Mouse (Mus musculus) heart, embryonic 13.5 days (tissue): ENCODE data around the gene Acss2. TPM values are rescaled to one million over a fixed set of nuclear protein-coding genes. Genes with fewer than 3 reads are reported as not detected.

Source experiments
- ATAC-seq: fragments of 200-750 bp; cut with Nextera tagmentation; 2 replicates; pipeline ENCODE4 v1.8.0; 2017; ENCODE audit warnings: moderate TSS enrichment; ENCODE audit not compliant: insufficient number of reproducible peaks, low FRiP score, low TSS enrichment; ENCODE audit errors: extremely low read depth
- H3K27ac ChIP-seq: fragments of 300-500 bp; sonication (generic); replicated peaks from 2 replicates; pipeline ENCODE4 v1.5.1; 2015; ENCODE audit warnings: moderate library complexity, mild to moderate bottlenecking, inconsistent platforms
- H3K27me3 ChIP-seq: fragments of 300-500 bp; sonication (generic); replicated peaks from 2 replicates; pipeline ENCODE4 v1.6.1; 2015; ENCODE audit warnings: mild to moderate bottlenecking, inconsistent platforms
- H3K36me3 ChIP-seq: fragments of 300-500 bp; sonication (generic); 2 replicates; pipeline ENCODE4 v1.6.1; 2015; ENCODE audit warnings: mild to moderate bottlenecking, inconsistent platforms
- H3K4me1 ChIP-seq: fragments of 300-500 bp; sonication (generic); 2 replicates; pipeline ENCODE4 v1.6.1; 2015; ENCODE audit warnings: inconsistent platforms
- H3K4me2 ChIP-seq: fragments of 300-500 bp; sonication (generic); 2 replicates; pipeline ENCODE4 v1.6.1; 2015; ENCODE audit warnings: inconsistent platforms, mild to moderate bottlenecking, moderate library complexity
- H3K4me3 ChIP-seq: fragments of 300-500 bp; sonication (generic); 2 replicates; pipeline ENCODE4 v1.5.1; 2015; ENCODE audit warnings: moderate library complexity, mild to moderate bottlenecking, inconsistent platforms
- H3K9ac ChIP-seq: fragments of 300-500 bp; sonication (generic); 2 replicates; pipeline ENCODE4 v1.6.1; 2015; ENCODE audit warnings: inconsistent platforms, mild to moderate bottlenecking, moderate library complexity
- H3K9me3 ChIP-seq: fragments of 300-500 bp; sonication (generic); 2 replicates; pipeline ENCODE4 v1.6.1; 2016; ENCODE audit warnings: inconsistent platforms
- WGBS: fragments of 180-500 bp; shearing (Covaris S2); methylation state at CpG from one replicate; pipeline ENCODE4 v1.1.7; 2015; ENCODE audit warnings: mixed read lengths; 5-methylcytosine and 5-hydroxymethylcytosine counted together
- polyA plus RNA-seq: library from polyadenylated mRNA; unstranded; fragments of >200 nt; fragmentation: Nextera tagmentation; extraction: Ambion mirVana; gene quantifications from 2 replicates; pipeline ENCODE4 v1.2.1, GENCODE M21; 2015

Gene Acss2
- polyA plus RNA-seq = 13.1 and 14.4 TPM in 2 replicates

- ATAC-seq = peak; percentile 99
- H3K9ac ChIP-seq = peak within 1 kb of the TSS; percentile 81
These were observed at the start of gene Acss2, which contains the start of gene Ggt7 for GRCm38 (mm10) chr2:155517455-155518423. Acss2 (plus strand) TSS chr2:155517948. Ggt7 (minus strand) TSS chr2:155518237.

GRCm38 (mm10) chr2:155472671-155473569 lies 44.8 kb upstream of the Acss2 start:
- H3K9me3 ChIP-seq = no peaks in the 10 kb centered on the region
- WGBS = under 1% methylated on average over 59 of the region's 71 CpGs
- H3K4me1 ChIP-seq = peaks cover 44% of the 10 kb centered on the region
- no peaks in the 10 kb centered on the region for H3K27me3 ChIP-seq
- peak overlapping the region; percentile 92 for H3K4me3 ChIP-seq
- H3K36me3 ChIP-seq = no peaks in the 10 kb centered on the region
- peak overlapping the region; percentile 99 for H3K9ac ChIP-seq
- no peak; the same call in 1 of the 2 replicates for ATAC-seq
- H3K27ac ChIP-seq = peak overlapping the region; percentile 93
- H3K4me2 ChIP-seq = peak overlapping the region; percentile 83

More at GRCm38 (mm10) chr2:155517455-155518423, at the start of gene Acss2, which contains the start of gene Ggt7:
- Histone ChIP-seq H3K4me1 (peaks cover 22% of the 10 kb centered on the region), H3K36me3 (no peaks in the 10 kb centered on the region), H3K4me2 (peak within 1 kb of the TSS; percentile 85), H3K4me3 (peak within 1 kb of the TSS; percentile 81), H3K27me3 (peaks cover 29% of the 10 kb centered on the region), H3K27ac (peak within 1 kb of the TSS; percentile 74), H3K9me3 (no peaks in the 10 kb centered on the region)
- 4% methylated on average over 68 of the region's 70 CpGs for WGBS

DNA sequence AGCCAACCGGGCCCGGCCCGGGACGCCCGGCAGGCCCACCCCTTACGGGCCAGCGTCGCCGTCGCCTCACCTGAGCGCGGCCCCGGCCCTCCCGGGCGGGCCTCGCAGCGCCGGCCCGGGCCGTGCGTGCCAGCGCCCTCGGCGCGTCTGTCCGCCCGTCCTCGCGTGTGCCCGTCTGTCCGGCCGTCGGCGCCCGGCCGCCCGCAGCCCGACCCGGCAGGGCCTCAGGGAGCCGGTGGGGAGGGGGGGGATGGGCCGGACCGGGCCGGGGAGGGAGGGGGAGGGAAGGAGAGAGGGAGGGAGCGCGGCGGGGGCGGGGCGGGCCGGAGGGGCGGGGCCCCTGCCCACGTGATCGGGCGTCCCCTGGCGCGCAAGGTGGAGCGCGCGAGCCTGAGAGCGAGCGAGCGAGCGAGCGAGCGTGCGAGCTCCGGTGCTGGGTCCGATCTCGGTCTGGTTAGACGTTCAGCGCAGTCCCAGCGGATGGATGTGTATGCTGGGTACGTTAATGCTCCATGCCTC lies 44.1 kb upstream of the Acss2 start, which contains the start of gene Ncoa6:
TSS of gene Ncoa6 (minus strand) at position 325 of the 519 bp plus-strand sequence.
- no peaks in the 10 kb centered on the region for H3K36me3 ChIP-seq
- WGBS = under 1% methylated on average over 53 of the region's 72 CpGs
- peak; percentile 83 for ATAC-seq
- peak within 1 kb of the TSS; percentile 93 for H3K27ac ChIP-seq
- peak within 1 kb of the TSS; percentile 83 for H3K4me2 ChIP-seq
- H3K4me3 ChIP-seq = peak within 1 kb of the TSS; percentile 92
- peaks cover 41% of the 10 kb centered on the region for H3K4me1 ChIP-seq
- H3K9me3 ChIP-seq = no peaks in the 10 kb centered on the region
- no peaks in the 10 kb centered on the region; the same call in 1 of the 2 replicates for H3K27me3 ChIP-seq
- peak within 1 kb of the TSS; percentile 99 for H3K9ac ChIP-seq

DNA sequence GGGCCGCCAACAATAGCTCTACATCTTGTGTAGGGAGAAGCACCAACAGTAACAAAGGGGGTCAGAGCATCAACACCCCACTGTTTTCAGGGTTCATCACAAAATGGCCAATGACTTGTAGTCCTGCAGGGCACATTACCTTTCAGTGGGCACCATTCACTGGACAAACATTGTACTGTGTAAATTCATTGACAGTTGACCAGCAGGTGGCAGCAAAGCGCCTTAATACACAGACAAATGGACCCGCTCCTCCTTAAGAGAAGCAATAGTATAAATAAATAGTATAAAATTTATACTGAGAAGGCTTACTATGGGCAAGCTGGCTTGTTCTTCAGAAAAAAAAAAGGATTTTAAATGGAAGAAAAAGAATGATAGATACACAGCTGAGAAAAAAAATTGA lies 35.7 kb upstream of the Acss2 start:
- H3K36me3 ChIP-seq = no peaks in the 10 kb centered on the region
- ATAC-seq = no peak

DNA sequence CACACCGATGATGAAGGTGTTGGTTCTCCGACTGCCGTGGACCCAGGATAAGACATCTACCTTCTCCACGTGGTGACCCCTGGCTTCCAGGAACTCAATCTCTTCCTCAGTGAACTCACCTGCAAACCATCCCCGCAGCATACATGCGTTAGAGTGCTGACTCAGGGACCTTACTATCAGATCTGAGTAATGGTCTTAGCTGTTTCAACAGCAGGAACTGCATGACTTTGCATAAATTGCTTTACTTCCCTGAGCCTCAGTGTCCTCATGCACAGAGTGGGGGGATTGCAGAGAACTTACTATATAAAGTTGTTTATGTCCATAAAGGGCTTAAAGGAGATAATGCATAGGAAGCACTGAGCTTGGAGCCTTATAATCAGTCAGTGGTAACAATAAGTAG lies 26.8 kb upstream of the Acss2 start:
- Histone ChIP-seq H3K4me2 (no peak overlapping the region), H3K27ac (no peak overlapping the region), H3K4me3 (no peak overlapping the region), H3K9ac (no peak overlapping the region), H3K9me3 (no peaks in the 10 kb centered on the region), H3K27me3 (no peaks in the 10 kb centered on the region), H3K4me1 (no peaks in the 10 kb centered on the region), H3K36me3 (no peaks in the 10 kb centered on the region)
- WGBS = 82% methylated on average over 6 of the region's 6 CpGs
- ATAC-seq = no peak

More for the DNA sequence above, 35.7 kb upstream of the Acss2 start:
- 41% methylated on average over 3 of the region's 3 CpGs for WGBS
- H3K4me3 ChIP-seq = no peak overlapping the region
- H3K27me3 ChIP-seq = no peaks in the 10 kb centered on the region; the same call in 1 of the 2 replicates
- H3K4me1 ChIP-seq = no peaks in the 10 kb centered on the region
- no peak overlapping the region for H3K4me2 ChIP-seq
- H3K9me3 ChIP-seq = 0 out of 2 replicates have a peak, but pooled peaks cover 5% of the 10 kb centered on the region
- H3K9ac ChIP-seq = no peak overlapping the region
- no peak overlapping the region for H3K27ac ChIP-seq

DNA sequence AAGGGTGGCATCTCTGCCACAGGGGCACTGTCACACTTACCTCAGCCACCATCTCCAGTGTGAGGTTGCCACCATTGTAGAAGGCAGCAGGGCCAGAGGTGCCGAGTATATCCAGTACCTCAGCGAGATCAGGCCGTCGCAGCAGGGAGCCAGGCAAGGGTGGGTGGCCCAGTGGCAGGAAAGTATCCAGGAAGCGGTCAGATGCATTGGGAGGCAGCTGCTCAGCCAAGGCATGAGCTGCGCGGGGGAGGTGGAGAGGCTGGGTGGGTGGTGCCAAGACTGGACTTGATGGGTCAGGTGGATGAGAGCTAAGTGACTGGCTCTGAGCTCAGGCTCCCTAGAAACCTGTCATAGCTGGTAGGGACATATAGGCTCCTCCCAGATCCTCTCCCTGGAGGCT lies 15.2 kb upstream of the Acss2 start:
- ATAC-seq = no peak
- H3K9ac ChIP-seq = no peak overlapping the region
- peaks cover 5% of the 10 kb centered on the region; the same call in 1 of the 2 replicates for H3K27me3 ChIP-seq
- H3K9me3 ChIP-seq = no peaks in the 10 kb centered on the region
- no peak overlapping the region for H3K27ac ChIP-seq
- no peak overlapping the region for H3K4me3 ChIP-seq
- no peak overlapping the region for H3K4me2 ChIP-seq
- H3K36me3 ChIP-seq = no peaks in the 10 kb centered on the region
- H3K4me1 ChIP-seq = peaks cover 9% of the 10 kb centered on the region
- WGBS = 66% methylated on average over 7 of the region's 7 CpGs

GRCm38 (mm10) chr2:155504440-155505355 lies 13.1 kb upstream of the Acss2 start:
- H3K9me3 ChIP-seq = no peaks in the 10 kb centered on the region
- H3K27me3 ChIP-seq = peaks cover 5% of the 10 kb centered on the region; the same call in 1 of the 2 replicates
- no peak overlapping the region for H3K27ac ChIP-seq
- H3K4me2 ChIP-seq = no peak overlapping the region
- no peak; the same call in 1 of the 2 replicates for ATAC-seq
- 56% methylated on average over 13 of the region's 13 CpGs for WGBS
- H3K9ac ChIP-seq = no peak overlapping the region
- H3K4me1 ChIP-seq = peaks cover 15% of the 10 kb centered on the region
- no peaks in the 10 kb centered on the region for H3K36me3 ChIP-seq
- no peak overlapping the region for H3K4me3 ChIP-seq

DNA sequence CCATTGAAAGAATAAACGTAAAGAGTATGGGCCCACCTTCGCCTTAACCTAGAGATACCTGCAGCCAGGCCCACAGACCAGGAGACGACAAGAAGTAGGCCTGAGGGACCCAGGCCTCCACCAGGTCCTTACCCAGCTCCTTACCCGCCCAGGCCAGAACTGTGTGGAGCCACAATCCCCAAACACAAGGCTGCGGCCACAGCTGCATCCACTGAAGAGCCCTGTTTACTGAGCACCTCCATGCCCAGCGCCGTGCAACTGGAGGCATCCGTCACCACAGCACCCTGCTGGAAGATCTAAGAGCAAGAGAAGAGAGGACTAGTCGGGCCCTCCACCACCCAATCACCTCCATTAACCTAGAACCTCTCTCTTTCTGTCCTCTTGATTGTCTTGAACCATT lies 11.9 kb upstream of the Acss2 start:
- 77% methylated on average over 9 of the region's 9 CpGs for WGBS
- no peak overlapping the region for H3K9ac ChIP-seq
- no peak overlapping the region for H3K4me3 ChIP-seq
- peaks cover 5% of the 10 kb centered on the region; the same call in 1 of the 2 replicates for H3K27me3 ChIP-seq
- H3K9me3 ChIP-seq = no peaks in the 10 kb centered on the region
- H3K4me1 ChIP-seq = peaks cover 15% of the 10 kb centered on the region
- H3K27ac ChIP-seq = no peak overlapping the region
- no peak overlapping the region for H3K4me2 ChIP-seq
- H3K36me3 ChIP-seq = no peaks in the 10 kb centered on the region
- ATAC-seq = no peak

GRCm38 (mm10) chr2:155507721-155508470 lies 9.9 kb upstream of the Acss2 start:
- Histone ChIP-seq H3K27ac (no peak overlapping the region), H3K9me3 (no peaks in the 10 kb centered on the region), H3K27me3 (peaks cover 8% of the 10 kb centered on the region), H3K4me2 (no peak overlapping the region; the same call in 1 of the 2 replicates), H3K4me1 (peaks cover 15% of the 10 kb centered on the region), H3K4me3 (no peak overlapping the region), H3K36me3 (no peaks in the 10 kb centered on the region), H3K9ac (no peak overlapping the region)
- ATAC-seq = no peak
- WGBS = 47% methylated on average over 10 of the region's 10 CpGs
